Mouse (Mus musculus) liver, embryonic 14.5 days (tissue): ENCODE data around the gene Capns1.

ENCODE experiments used
- CTCF ChIP-seq: IDR thresholded peaks from 2 replicates; pipeline ENCODE4 v1.5.1; 2016; ENCODE audit warnings: antibody characterized with exemption, low read depth, control low read depth
- EP300 ChIP-seq: IDR thresholded peaks from 2 replicates; pipeline ENCODE4 v1.6.1; 2016; ENCODE audit warnings: antibody characterized with exemption, low read depth

- TF ChIP-seq CTCF (no peak), EP300 (no peak)
Measured at GRCm38 (mm10) chr7:30224206-30224605, 25.6 kb upstream of the Capns1 start.
